Mouse (Mus musculus) gastrocnemius, postnatal 10 days (tissue): ENCODE measurements around the gene Tmed10. TPM values are rescaled to one million over a fixed set of nuclear protein-coding genes. Genes with fewer than 3 reads are reported as not detected.

Experiments used
- DNase-seq: peaks from one replicate; pipeline ENCODE4 v3.0.0; 2021; ENCODE audit warnings: mixed read lengths
- long read RNA-seq, 2 experiments: library from polyadenylated mRNA; stranded (forward); transcript quantifications; one replicate each; pipeline ENCODE4 v2.0.0; 2021
- total RNA-seq, 2 experiments: library from RNA; stranded (reverse); gene quantifications; 2 replicates each; pipeline ENCODE4 v1.2.3; 2021

The Tmed10 gene
- total RNA-seq = 100 to 1,000 TPM; 149 to 160 TPM
- long read RNA-seq, experiment 1, transcript Tmed10-201 (5 exons, 1,482 nt) = major isoform, 128 of 163 reads
- long read RNA-seq, experiment 1, partial matches to known transcripts = 1 of 163 reads
- long read RNA-seq, experiment 1, other reads (novel, unspliced or antisense) = 33 of 163 reads
- long read RNA-seq, experiment 2, transcript Tmed10-201 (5 exons, 1,482 nt) = major isoform, 137 of 168 reads
- long read RNA-seq, experiment 2, partial matches to known transcripts = 1 of 168 reads
- long read RNA-seq, experiment 2, other reads (novel, unspliced or antisense) = 30 of 168 reads

GRCm38 (mm10) chr12:85374561-85375272 lies at the start of gene Tmed10:
TSS of gene Tmed10 (minus strand) at chr12:85374847.
- DNase-seq = peak; percentile 85

GRCm38 (mm10) chr12:85423236-85423635 lies 48.6 kb upstream of the Tmed10 start:
- no peak for DNase-seq

GRCm38 (mm10) chr12:85422536-85422935 lies 47.9 kb upstream of the Tmed10 start:
- DNase-seq = no peak

- no peak for DNase-seq
Measured at GRCm38 (mm10) chr12:85420945-85421344, 46.3 kb upstream of the Tmed10 start.

GRCm38 (mm10) chr12:85417845-85418244 lies 43.2 kb upstream of the Tmed10 start:
- peak; percentile 28 for DNase-seq

GRCm38 (mm10) chr12:85416298-85416697 lies 41.7 kb upstream of the Tmed10 start:
- no peak for DNase-seq

GRCm38 (mm10) chr12:85415876-85416275 lies 41.2 kb upstream of the Tmed10 start:
- DNase-seq = no peak

GRCm38 (mm10) chr12:85411136-85411535 lies 36.5 kb upstream of the Tmed10 start:
- DNase-seq = no peak

GRCm38 (mm10) chr12:85397960-85398272 lies 23.3 kb upstream of the Tmed10 start:
- DNase-seq = no peak

- no peak for DNase-seq
Measured at GRCm38 (mm10) chr12:85397063-85397959, 22.7 kb upstream of the Tmed10 start.

- no peak for DNase-seq
Measured at GRCm38 (mm10) chr12:85393981-85394380, 19.3 kb upstream of the Tmed10 start.

GRCm38 (mm10) chr12:85393526-85393925 lies 18.9 kb upstream of the Tmed10 start:
- no peak for DNase-seq

GRCm38 (mm10) chr12:85391148-85391547 lies 16.5 kb upstream of the Tmed10 start:
- no peak for DNase-seq

GRCm38 (mm10) chr12:85389204-85390185 lies 14.8 kb upstream of the Tmed10 start:
- no peak for DNase-seq

GRCm38 (mm10) chr12:85385995-85386375 lies 11.3 kb upstream of the Tmed10 start:
- DNase-seq = no peak

GRCm38 (mm10) chr12:85385329-85385994 lies 10.8 kb upstream of the Tmed10 start:
- no peak for DNase-seq

GRCm38 (mm10) chr12:85382761-85383680 lies 8.4 kb upstream of the Tmed10 start:
- no peak for DNase-seq

GRCm38 (mm10) chr12:85381570-85381969 lies 6.9 kb upstream of the Tmed10 start:
- no peak for DNase-seq

- DNase-seq = no peak
Measured at GRCm38 (mm10) chr12:85380942-85381341, 6.3 kb upstream of the Tmed10 start.

GRCm38 (mm10) chr12:85380308-85380707 lies 5.7 kb upstream of the Tmed10 start:
- no peak for DNase-seq
